Mouse (Mus musculus) cerebellum, adult 9-10 months (tissue): Measurements from ENCODE around the gene Tcp1.
"Not testable (repeated sequence)": the region's sequence is repeated elsewhere in the genome, so short reads cannot be mapped to it uniquely, and the experiment has no call there.

Source experiments
- DNase-seq: peaks from one replicate; pipeline ENCODE4 v3.0.0; 2022

Gene Tcp1

DNA sequence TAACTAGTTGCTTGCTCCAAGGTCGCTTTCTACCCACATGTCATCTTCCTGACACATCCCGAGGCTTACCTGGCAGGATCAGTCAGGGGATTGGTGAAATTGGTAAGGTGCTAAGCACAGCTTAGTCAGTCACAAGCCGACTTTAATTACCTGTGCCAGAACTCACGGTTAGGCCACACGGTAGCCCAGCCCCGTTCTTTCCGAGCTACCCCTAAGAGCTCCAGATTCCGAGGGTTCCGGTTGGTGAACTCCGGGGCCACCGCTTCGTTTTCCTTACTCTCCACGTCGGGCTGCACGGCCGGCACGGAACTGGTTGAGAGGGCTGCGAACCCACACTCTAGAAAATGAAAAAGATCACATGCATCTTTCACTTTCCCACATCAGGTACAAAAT, at the start of gene Tcp1:
Gene Tcp1 (plus strand): TSS at position 214 of the 393 bp plus-strand sequence.
- no peak for DNase-seq

DNA sequence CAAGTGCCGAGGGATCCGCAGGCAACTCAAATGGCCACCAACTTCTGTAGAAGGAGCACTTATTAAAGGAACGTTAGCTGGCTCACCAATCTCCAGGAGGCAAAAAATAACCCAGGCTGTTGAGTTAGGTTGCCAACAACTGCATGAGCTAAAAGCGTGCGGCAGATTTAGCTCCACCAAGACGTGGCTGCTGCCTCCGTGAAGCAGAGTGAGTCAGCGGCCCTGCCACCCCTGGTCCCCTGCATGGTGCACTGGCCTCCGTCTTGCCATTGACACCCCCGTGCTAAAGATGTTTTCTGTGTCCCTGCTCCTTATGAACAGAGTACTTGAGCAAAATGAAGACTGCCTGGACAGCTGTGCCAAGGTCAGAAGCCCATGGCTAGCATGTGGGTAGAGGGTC, 48.6 kb upstream of the Tcp1 start:
- no peak for DNase-seq

DNA sequence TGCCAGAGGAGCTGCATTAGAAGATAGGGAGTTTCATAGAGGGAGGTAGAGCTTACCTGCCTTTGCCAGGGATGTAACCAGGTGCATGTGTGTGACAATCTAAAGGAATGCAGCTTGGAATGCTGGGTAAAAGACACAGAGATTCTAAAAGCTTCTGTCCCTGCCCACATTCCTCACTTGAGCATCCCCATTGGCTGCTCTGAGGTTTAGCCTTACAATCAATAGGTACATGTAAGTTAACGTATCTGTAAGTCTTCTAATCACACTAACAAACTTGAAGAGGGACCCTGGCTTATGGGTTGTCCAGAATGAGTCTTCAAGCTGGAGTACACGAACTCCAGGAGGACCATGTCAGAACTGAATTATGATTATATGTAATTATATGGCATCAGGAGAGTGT, 47.5 kb upstream of the Tcp1 start, which contains the start of gene Mas1:
Gene Mas1 (minus strand): TSS at position 101 of the 400 bp plus-strand sequence.
- no peak for DNase-seq

DNA sequence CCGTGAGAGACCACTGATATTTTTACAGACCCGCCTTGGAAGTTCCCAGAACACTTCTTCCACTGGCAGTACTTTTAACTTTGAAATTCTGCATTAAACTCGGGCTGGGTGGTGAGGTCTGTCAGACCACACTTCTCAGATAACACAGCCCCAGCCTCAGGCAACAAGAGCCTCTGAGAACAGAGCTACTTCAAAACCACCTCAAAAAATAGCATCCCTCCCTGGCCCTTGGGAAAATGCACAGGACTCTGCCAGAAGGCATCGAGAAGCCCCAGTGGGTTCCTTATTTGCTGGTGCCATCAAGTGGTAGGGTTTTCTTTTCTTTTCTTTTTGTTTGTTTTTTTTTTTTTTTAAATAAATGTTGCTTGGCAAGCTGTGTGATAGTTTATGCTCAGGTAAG, 46.9 kb upstream of the Tcp1 start:
- DNase-seq, result no peak

DNA sequence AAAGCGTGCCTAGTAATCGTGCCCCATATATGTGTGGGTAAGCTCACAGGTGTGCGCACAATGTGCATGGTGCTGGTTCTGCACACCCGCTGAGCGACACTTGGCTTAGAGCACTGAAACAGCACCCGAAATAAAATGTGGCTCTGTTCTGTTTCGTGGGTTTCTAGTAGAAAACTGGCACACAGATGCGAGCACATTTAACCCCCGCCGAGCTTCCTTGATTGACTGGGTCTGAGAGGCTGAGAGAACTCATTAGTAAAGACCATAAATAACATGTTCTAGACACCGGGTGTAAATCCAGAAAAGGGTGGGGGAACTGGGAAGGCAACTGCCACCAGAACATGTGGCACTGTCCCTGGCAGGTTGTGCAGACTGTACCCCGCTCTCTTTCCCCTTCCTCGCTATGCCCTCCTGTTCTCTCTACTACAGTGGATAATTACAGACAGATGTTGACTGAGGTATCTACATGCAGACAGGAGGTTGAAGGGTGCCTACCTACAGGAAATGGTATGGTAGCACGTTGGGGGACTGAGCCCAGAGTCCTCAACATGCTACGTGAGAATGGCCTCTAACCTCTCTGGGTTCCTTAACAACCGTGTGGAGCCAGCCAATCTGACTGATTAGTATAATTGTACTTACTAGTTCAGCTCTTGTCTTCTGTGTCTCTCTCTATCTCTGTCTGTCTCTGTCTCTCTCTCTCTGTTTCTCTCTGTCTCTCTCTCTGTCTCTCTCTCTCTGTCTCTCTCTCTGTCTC, 43.0 kb upstream of the Tcp1 start:
- peak; percentile 54 for DNase-seq

DNA sequence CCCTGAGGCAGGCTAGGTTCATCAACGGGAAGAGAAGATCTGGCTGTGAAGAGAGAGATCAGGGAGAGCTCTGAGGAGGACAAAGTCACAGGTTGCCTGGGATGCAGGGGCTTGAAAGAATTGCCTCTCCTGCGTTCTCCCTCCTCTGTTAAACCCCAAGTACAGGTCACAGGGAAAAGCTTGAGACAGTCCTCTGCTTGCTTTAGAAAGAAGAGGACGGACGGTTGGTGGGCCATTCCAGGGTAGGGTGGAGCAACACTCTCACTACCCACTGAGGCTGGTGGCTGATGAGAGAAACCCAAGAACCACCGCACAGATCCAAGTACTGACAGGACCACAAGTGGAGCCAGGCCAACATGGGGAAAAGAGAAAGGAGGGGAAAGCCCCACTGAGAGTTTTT, 39.8 kb upstream of the Tcp1 start, which contains the start of gene Mrgprh:
Gene Mrgprh (plus strand): TSS at position 301 of the 400 bp plus-strand sequence.
- DNase-seq, result no peak

DNA sequence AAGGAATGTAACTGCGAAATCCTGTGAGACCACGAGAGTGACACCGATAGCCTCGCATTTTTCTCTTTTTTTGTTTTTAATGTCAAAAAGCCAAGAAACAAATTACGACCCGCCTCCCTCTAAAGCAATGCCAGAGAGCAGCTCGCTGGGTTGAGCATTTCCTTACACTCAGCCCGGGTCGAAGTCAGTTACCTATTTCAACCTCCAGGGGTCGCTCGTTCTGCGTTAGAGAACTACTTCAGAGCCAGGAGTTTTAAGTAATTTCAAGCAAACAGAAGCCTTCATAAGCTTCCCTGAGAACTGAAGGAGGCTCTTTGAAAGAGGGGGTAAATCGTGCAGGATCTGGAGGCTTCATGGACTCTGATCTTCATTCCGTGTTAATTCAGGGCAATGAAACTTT, 35.3 kb upstream of the Tcp1 start:
- peak; percentile 86 for DNase-seq

DNA sequence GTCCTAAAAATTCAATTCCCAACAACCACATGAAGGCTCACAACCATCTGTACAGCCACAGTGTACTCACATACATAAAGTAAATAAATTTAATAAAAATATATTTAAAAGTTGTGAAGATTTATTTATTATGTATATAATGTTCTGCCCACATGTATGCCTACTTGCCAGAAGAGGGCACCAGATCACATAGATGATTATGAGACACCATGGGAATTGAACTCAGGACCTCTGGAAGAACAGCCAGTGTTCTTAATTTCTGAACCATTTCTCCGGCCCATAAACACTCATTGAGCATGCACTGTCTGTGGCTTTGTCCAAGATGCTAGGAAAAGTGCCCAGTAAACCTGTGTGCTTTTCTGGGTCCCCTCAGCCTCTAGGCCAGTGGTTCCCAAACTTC, 34.3 kb upstream of the Tcp1 start:
- no peak for DNase-seq

DNA sequence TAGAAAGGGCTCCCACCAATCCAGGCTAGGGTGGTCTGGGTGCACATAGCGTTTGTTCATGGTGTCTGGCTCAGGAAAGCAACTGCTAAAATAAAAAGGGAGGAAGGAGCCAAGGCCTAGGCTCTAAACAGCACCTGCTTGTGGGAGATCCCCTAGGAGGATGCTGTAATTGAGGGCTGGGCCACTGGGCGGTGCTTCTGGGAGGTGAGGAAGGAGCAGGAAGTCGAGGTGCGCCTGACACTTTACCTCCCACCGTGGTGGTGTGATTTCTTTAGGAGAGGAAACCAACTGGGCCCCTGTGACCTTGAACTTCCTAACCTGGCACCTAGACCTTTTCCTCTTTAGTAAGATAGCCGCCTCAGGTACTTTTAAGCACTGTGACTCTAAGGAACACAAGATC, 28.9 kb upstream of the Tcp1 start:
- no peak for DNase-seq

DNA sequence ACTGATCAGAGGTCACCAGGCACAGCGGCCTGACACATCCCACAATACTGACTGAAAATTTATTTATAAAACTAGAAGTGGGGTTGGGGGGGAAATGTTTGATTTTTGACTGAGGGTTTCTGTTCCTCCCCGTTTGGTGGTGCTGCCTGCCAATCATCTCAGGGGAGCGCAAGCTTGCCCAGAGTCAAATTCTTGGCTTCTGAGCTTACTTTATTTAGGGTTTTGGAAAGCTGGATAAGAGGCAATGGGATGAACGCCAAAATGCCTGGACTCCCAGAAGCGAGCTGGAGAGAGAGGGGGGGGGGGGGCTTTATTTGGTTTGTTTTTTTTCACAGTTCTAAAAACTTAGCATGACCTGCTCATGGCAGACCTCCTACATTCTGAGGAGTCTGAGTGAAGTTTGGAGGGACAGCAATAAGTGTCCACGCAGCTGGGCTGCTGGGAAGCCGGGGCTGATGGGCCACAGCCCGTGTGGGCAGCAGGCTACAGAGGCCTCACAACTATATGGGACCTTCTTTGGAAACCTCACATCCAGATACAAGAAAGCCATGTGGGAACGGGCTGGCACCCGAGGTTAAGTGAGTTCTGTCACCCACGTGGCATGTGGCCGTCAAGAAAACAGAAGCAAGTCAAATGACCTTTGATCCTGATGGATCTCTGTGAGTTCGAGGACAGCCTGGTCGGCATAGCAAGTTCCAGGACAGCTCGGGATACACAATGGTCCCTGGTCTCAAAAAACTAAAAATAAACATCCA, 28.3 kb upstream of the Tcp1 start:
- DNase-seq, result no peak

DNA sequence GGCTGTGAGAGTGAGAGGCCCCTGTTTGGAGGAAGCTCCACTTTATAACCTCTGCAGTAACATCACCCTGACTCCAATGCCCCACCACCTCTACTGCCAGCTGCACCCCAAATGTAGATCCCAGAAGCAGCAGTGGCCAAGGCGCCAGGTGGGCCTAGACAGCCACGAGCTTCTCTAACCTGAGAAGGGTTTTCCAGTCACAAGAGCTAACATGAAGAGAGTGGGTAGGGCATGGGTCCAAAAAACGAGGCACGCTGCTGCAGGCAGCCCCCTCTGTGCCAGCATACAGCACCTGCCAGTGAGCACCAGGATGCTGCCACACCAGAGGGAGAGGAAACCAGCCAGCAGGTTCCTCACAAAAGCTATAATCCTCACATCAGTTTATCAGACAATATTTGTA, 24.4 kb upstream of the Tcp1 start:
- DNase-seq, result no peak

DNA sequence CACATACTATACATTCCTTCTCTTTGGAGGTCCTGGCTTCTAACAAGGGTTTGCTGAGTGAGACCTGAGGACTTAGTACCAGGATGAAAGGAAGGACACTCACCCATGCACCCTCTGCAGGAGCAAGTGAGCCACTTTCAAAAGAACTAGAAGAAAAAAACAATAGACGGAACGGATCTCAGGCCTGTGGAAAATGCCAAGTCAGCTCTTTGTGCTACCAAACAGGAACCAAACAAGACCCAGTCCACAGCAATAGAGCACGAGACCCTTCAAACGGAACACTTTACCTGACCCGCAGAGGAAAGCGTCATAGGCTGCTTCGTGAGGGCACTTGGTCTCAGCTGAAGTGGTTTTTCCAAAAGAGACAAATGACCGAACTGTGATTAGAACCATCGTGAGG, 23.5 kb upstream of the Tcp1 start:
- DNase-seq, result no peak

DNA sequence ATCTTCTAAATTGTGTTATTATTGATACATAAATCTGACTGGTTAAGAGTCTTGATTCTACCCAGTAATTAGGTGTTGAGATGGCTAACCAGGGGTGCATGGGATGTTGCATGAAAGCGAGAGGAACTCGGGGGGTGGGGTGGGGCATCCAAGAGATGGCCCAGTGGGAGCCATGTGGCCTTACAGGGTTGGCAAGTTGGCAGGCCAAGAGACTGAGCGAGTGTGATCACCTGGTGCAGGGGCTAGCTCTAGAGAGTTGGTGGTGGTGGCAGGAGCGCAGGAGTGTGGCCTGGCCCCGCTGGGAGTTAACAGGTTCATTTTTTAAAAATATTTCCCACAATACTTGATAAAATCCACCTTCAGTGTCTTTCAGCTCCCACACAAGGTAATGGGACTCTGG, 17.8 kb upstream of the Tcp1 start:
- DNase-seq, result no peak

DNA sequence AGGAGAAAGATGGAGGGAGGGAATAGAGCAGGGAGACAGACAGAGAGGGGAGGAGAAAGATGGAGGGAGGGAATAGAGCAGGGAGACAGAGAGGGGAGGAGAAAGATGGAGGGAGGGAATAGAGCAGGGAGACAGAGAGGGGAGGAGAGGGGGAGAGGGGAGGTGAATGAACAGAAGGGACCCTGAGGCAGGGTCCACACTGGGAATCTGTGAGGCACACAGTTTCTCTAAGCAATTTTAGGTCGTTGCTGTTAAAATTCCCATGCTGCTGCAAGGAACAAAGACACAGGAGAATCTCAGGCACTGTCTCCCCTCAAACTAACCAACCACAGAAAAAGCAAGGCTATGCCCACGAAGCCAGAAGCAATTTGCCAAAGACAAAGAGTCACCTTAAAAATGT, 16.9 kb upstream of the Tcp1 start:
- DNase-seq, result not testable (repeated sequence)

DNA sequence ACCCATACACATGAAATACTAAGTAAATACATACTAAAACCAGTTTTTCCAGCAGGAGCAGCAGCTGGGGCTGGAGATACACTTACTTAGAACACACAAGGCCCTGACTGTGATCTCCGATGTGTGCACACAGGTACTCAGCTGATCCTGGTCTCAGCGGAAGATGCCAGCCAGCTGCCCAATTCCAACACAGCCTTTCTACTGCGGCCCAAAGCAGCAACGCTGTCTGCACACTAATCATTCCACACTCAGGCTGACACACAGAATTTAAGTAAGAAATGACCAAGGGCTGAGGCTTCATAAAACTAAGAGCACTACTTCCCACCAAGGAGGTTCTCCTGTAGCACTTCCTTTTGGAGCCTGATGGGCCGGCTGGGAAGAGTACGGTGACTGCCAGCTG, 13.2 kb upstream of the Tcp1 start:
- no peak for DNase-seq

DNA sequence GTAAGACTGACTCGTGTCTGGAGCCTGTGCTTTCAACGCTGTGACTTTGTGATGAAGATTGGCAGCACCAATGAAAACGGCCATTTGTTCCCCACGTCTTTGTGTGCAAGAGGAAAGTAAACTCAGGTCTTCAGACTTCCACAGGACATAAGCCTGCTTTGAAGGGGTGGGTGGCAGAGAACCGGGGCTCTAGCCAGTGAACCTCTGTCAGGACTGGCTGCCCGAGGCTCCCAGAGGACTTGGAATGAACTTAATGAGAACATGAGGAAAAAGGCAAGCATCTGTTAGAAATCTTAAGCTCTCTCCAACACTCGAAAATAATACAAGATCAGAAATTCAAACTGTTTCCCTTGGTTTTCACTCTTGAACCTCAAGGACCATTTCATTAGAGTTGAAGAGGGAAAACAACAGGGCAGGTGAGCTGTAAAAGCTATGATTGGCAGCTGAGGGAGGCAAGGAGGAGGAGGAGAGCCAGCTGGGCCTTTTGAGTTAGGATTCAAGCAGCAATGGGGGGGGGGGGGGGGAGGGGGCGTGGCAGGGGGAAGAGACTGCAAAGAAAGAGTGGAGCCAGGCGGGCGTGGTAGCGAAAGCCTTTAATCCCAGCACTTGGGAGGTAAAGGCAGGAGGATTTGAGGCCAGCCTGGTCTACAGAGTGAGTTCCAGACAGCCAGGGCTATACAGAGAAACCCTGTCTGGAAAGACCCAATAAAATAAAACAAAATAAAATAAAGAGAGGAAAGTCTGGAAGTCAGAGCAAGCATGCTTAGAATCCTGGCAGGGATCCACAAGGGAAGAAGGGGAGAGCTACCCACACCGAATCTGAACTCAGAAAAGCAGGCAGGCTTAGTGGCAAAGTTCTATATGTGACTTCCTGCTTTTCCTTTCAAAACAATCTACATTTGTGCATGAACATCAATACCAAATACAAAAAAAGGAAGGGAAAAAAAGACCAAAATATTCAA, 11.8 kb upstream of the Tcp1 start:
- no peak for DNase-seq

DNA sequence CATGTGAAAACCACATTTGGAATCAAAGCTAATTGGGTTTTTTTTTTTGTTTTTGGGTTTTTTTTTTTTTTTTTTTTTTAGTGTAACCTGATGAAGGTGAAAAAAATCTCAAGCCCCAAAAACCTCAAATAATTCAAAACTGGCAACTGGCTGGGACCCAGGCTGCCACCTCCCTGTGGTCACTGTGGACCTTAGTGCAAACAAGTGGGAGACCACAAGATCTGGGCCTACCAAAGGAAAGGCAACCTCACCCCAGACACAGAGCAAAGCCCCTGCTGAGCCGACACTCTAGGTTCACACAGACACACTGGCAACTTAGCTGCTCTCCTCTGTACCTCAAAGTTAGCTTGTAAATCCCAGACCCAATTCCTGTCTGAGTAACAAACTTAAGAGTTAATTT, 11.2 kb upstream of the Tcp1 start:
- DNase-seq, result no peak

DNA sequence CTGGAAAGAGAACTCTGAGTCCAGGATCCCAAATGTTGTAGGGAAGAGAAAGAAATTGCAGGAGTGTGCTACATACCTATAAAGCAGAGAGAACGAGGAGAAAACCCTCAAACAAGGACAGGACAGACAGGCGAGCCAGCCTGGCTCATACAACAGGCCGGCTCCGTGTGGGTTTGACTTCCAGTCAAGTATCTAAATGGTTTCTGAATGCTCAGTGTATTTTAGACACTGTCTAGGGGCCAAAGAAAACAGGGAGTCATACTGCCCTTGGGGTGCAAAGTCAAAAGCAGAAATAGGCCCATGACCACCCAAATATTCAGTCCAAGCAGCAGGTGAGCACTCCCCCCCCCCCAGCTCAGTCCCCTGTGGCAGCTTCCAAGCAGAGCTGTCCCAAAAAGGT, 9.7 kb upstream of the Tcp1 start:
- DNase-seq, result no peak

DNA sequence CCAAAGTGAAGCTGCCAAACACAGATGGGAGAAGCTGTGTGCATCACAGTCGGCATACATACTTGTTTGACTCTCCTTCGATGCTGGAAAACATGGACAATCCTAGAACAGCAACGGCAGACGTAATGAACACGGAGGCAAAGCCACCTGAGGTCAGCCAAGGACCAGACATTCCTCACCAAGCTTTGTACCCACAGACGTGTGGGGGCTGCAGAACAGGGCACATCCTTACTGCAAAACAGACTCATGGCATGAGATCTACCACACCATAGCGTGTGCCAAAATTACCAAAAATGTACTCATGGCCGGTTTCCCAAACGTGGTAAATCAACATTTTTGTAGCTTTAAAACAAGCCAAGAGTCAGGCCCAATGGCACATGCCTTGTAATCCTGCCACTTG, 9.1 kb upstream of the Tcp1 start:
- no peak for DNase-seq

DNA sequence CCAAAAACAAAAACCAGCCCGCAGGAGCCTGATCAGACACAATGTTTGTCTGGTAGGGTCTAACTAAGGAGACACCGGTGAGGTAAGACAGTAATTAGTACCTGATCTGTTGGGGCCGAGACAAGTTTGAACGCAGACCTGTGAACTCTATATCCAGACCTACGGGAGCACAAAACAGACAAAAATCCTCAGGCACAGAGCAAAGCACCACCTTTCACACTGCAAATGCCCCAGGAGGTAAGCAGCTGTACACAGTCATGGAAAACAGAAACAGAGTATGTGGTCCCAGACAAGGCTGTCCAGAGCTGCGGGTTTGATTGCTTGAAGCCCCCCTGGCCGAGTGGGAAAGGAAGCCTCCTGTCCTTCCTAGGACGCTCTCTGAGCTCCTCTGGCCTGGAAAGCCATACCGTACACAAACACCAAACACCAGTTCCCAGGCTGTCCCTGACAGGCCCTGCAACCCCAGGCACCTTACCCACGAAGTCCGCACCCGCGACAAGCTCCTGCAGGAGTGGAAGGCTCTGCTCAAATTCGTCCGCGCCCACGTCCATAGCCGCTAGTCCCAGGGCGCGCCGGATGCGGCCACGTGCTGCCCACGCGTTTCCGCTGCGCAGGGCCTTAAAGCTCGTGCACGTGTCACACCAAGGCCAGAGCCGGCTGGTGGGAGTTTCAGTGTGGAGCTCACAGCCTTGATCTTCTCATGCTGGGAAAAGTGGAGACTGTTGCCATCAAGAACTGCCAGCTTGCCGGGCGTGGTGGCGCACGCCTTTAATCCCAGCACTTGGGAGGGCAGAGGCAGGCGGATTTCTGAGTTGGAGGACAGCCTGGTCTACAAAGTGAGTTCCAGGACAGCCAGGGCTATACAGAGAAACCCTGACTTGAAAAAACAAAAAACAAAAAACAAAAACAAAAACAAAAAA, 5.9 kb upstream of the Tcp1 start, which contains the start of gene Pnldc1:
Gene Pnldc1 (minus strand): TSS at position 870 of the 920 bp plus-strand sequence.
- no peak for DNase-seq

DNA sequence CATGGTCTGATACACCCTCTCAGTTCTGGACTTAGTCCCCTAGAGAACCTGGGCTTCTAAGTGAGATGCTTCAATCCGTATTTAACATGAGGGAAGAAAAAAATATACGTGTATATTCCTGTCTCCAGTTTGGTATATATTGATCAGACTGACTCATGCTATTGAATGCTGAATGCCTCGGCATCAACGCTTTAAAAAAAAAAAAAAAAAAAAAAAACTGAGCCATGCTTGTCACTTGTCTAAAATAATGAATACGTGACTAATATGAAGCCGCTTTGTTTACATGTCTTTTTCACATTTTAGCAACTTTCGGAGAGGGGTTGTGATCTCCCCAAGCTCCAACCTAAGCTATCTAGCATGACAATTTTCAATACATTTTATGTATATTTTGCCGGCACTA, 5.1 kb upstream of the Tcp1 start:
- no peak for DNase-seq
